Mouse (Mus musculus): ENCODE results near the gene Olfr1100. TPM values are rescaled to one million over a fixed set of nuclear protein-coding genes. Genes with fewer than 3 reads are reported as not detected.

Gene Olfr1100
- polyA plus RNA-seq (2014; fragmentation: Nextera tagmentation; extraction: Ambion mirVana): not detected in 2 replicates

DNA sequence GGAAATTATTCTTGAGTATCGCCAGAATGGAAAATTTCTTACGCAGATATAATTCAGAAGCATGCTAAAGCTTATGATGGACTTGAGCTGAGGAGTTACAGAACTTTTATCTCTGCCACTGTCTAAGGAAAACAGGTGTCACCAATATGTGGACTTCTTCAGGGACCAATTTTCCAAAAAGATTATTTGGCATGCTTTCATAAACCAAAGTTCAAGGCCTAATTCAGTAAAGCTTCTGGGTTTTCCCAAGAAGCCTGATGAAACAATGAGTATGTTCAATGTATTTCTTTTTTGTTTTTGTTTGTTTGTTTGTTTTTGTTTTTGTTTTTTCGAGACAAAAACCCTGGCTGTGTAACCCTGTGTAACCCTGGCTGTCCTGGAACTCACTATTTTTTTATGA, at the start of gene Olfr1100:
Olfr1100 (minus strand) TSS at position 101 of the 400 bp plus-strand sequence.
- Histone ChIP-seq H3K4me3 (ENCODE audit: low read depth, low read length) (no peak within 1 kb of the TSS), H3K9me3 (ENCODE audit: control insufficient read depth, low read length) (no peaks in the 10 kb centered on the region), H3K4me1 (ENCODE audit: control insufficient read depth, insufficient read depth, low read length) (no peaks in the 10 kb centered on the region), H3K4me2 (no peak within 1 kb of the TSS), H3K27me3 (ENCODE audit: control insufficient read depth, insufficient read depth, low read length) (no peaks in the 10 kb centered on the region), H3K9ac (ENCODE audit: low read length) (no peak within 1 kb of the TSS), H3K36me3 (ENCODE audit: control insufficient read depth, insufficient read depth, low read length) (no peaks in the 10 kb centered on the region), H3K27ac (ENCODE audit: low read depth, low read length) (no peak within 1 kb of the TSS)
- ATAC-seq (ENCODE audit: low FRiP score) (no peak), DNase-seq (ENCODE audit: low spot score, missing footprints) (no peak)
- 77% methylated on average over 3 of the region's 3 CpGs for WGBS

DNA sequence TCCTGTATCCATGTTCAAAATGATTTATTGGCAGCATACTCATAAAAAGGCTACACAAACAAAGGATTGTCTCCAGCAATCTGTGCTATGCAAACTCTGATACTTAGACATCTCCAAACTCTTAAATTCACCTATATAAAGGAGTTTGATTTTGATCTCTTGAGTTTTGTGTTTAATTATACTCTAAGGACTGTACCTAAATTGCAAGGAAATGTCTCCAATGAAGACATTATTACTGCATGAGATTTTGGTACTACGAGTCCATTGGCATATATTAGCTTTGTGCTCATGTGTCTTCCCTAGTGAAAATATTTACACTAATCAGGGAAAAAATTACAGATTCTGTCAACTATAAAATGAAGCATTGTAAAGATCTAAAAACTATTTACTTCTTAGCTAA, 47.2 kb upstream of the Olfr1100 start, which contains the start of gene Olfr1104:
Olfr1104 (minus strand) TSS at position 101 of the 400 bp plus-strand sequence.
- no peak for ATAC-seq (ENCODE audit: low FRiP score)
- no peak within 1 kb of the TSS for H3K4me3 ChIP-seq (ENCODE audit: low read depth, low read length)
- no peaks in the 10 kb centered on the region for H3K4me1 ChIP-seq (ENCODE audit: control insufficient read depth, insufficient read depth, low read length)
- H3K36me3 ChIP-seq (ENCODE audit: control insufficient read depth, insufficient read depth, low read length): no peaks in the 10 kb centered on the region
- H3K9ac ChIP-seq (ENCODE audit: low read length): no peak within 1 kb of the TSS
- no peak within 1 kb of the TSS for H3K27ac ChIP-seq (ENCODE audit: low read depth, low read length)
- no peaks in the 10 kb centered on the region for H3K9me3 ChIP-seq (ENCODE audit: control insufficient read depth, low read length)
- no peak within 1 kb of the TSS for H3K4me2 ChIP-seq
- no peak for DNase-seq (ENCODE audit: low spot score, missing footprints)
- no peaks in the 10 kb centered on the region for H3K27me3 ChIP-seq (ENCODE audit: control insufficient read depth, insufficient read depth, low read length)
- WGBS: 88% methylated on average over 1 of the region's 1 CpGs

DNA sequence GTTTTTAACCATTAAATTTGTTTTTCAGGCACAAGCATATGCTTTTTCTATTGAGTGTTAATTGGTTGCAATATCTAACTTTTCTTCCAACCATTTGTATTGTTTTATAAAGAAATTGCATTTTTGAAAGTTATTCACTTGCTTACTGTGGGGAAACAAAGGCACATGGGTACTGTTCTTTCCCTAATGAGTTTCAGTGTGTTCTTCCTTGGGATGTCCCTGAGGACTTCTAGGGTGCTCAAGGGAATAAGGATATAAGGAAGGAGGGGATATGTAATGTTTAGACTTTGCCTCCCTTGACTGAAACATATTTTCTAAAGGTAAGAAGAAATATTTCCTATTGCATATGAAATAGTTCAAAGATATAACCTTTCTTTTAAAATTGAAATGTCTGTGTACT, 18.3 kb upstream of the Olfr1100 start, which contains the start of gene Olfr1102:
Olfr1102 (plus strand) TSS at position 301 of the 400 bp plus-strand sequence.
- no peaks in the 10 kb centered on the region for H3K9me3 ChIP-seq (ENCODE audit: control insufficient read depth, low read length)
- H3K36me3 ChIP-seq (ENCODE audit: control insufficient read depth, insufficient read depth, low read length): no peaks in the 10 kb centered on the region
- no peak for DNase-seq (ENCODE audit: low spot score, missing footprints)
- no peak within 1 kb of the TSS for H3K4me2 ChIP-seq
- no peak within 1 kb of the TSS for H3K4me3 ChIP-seq (ENCODE audit: low read depth, low read length)
- no peaks in the 10 kb centered on the region for H3K4me1 ChIP-seq (ENCODE audit: control insufficient read depth, insufficient read depth, low read length)
- H3K27ac ChIP-seq (ENCODE audit: low read depth, low read length): no peak within 1 kb of the TSS
- H3K27me3 ChIP-seq (ENCODE audit: control insufficient read depth, insufficient read depth, low read length): no peaks in the 10 kb centered on the region
- no peak for ATAC-seq (ENCODE audit: low FRiP score)
- no peak within 1 kb of the TSS for H3K9ac ChIP-seq (ENCODE audit: low read length)

DNA sequence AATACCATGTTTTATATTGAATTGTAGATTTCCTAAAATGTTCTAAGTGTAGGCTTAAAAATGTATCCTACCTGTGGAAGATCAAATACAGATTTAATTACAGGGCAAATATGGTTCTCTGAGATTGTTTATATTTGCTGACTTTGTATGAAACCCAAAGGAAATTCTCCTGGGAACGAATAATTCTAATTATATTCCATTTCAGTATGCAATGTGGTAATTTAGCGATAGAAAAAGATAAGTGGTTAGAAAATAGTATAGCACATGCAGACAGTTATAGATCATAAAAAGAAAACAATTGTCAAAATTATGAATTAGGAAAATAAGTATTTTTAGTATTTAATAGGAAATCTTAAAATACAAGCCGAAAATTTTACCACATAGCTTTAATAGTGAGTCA, 11.4 kb upstream of the Olfr1100 start, which contains the start of gene Olfr1101:
Olfr1101 (minus strand) TSS at position 101 of the 400 bp plus-strand sequence.
- H3K27ac ChIP-seq (ENCODE audit: low read depth, low read length): no peak within 1 kb of the TSS
- no peaks in the 10 kb centered on the region for H3K4me1 ChIP-seq (ENCODE audit: control insufficient read depth, insufficient read depth, low read length)
- no peaks in the 10 kb centered on the region for H3K9me3 ChIP-seq (ENCODE audit: control insufficient read depth, low read length)
- ATAC-seq (ENCODE audit: low FRiP score) (no peak), DNase-seq (ENCODE audit: low spot score, missing footprints) (no peak)
- 84% methylated on average over 3 of the region's 3 CpGs for WGBS
- no peak within 1 kb of the TSS for H3K4me2 ChIP-seq
- no peak within 1 kb of the TSS for H3K9ac ChIP-seq (ENCODE audit: low read length)
- H3K36me3 ChIP-seq (ENCODE audit: control insufficient read depth, insufficient read depth, low read length): no peaks in the 10 kb centered on the region
- no peaks in the 10 kb centered on the region for H3K27me3 ChIP-seq (ENCODE audit: control insufficient read depth, insufficient read depth, low read length)
- no peak within 1 kb of the TSS for H3K4me3 ChIP-seq (ENCODE audit: low read depth, low read length)

DNA sequence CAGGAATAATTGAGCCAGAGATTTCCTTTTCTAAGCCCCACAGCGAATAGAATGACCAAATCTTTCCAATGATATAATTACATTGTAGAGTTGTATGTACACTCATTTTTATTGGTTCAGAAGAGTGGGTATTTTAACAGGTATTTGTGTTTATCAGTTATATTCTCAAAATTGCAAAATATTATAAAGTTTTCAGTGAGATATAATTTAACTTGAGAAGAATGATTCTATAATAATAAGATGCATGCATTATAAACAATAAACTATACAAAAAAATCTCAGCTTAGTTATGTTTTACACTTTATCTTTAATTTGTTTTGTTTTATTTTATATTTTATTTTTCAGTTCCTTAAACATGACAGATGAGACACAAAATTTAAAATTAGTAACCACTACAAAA, 19.2 kb downstream of the Olfr1100 start, which contains the start of gene Olfr1099:
Olfr1099 (minus strand) TSS at position 101 of the 400 bp plus-strand sequence.
- H3K9ac ChIP-seq (ENCODE audit: low read length): no peak within 1 kb of the TSS
- H3K4me1 ChIP-seq (ENCODE audit: control insufficient read depth, insufficient read depth, low read length): no peaks in the 10 kb centered on the region
- H3K9me3 ChIP-seq (ENCODE audit: control insufficient read depth, low read length): no peaks in the 10 kb centered on the region
- ATAC-seq (ENCODE audit: low FRiP score): no peak
- H3K4me3 ChIP-seq (ENCODE audit: low read depth, low read length): no peak within 1 kb of the TSS
- H3K4me2 ChIP-seq: no peak within 1 kb of the TSS
- H3K27ac ChIP-seq (ENCODE audit: low read depth, low read length): no peak within 1 kb of the TSS
- H3K36me3 ChIP-seq (ENCODE audit: control insufficient read depth, insufficient read depth, low read length): no peaks in the 10 kb centered on the region
- DNase-seq (ENCODE audit: low spot score, missing footprints): no peak
- WGBS: 86% methylated on average over 1 of the region's 1 CpGs
- no peaks in the 10 kb centered on the region for H3K27me3 ChIP-seq (ENCODE audit: control insufficient read depth, insufficient read depth, low read length)

DNA sequence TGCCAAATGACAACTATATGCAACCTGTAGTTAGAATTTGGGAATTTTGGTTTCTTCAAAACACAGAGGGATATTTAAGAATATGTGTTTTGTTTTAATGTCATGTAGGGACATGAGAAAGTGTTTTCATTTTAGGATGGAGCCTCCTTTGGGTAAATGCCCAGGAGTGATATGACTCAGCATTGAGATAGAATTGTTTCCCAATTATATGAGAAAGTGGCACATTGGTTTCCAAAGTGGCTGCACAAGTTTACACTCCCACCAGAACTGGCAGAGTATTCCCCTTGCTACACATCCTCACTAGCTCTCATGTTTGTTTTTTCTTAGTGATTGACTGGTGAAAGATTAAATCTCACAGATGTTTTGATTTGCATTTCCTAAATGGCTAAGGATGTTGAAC, 53.2 kb downstream of the Olfr1100 start:
- H3K27ac ChIP-seq (ENCODE audit: low read depth, low read length): no peak overlapping the region
- no peaks in the 10 kb centered on the region for H3K36me3 ChIP-seq (ENCODE audit: control insufficient read depth, insufficient read depth, low read length)
- no peaks in the 10 kb centered on the region for H3K9me3 ChIP-seq (ENCODE audit: control insufficient read depth, low read length)
- no peak overlapping the region for H3K9ac ChIP-seq (ENCODE audit: low read length)
- H3K4me3 ChIP-seq (ENCODE audit: low read depth, low read length): no peak overlapping the region
- ATAC-seq (ENCODE audit: low FRiP score) (no peak), DNase-seq (ENCODE audit: low spot score, missing footprints) (no peak)
- H3K27me3 ChIP-seq (ENCODE audit: control insufficient read depth, insufficient read depth, low read length): no peaks in the 10 kb centered on the region
- H3K4me1 ChIP-seq (ENCODE audit: control insufficient read depth, insufficient read depth, low read length): no peaks in the 10 kb centered on the region
- no peak overlapping the region for H3K4me2 ChIP-seq

Other genes with a start within 250 kb of the Olfr1100 start
- gene Olfr1089, start 246.3 kb downstream of the Olfr1100 start, polyA plus RNA-seq (2014; fragmentation: Nextera tagmentation; extraction: Ambion mirVana): not detected in 2 replicates
- not detected in 2 replicates for gene Olfr1090, start 221.0 kb downstream of the Olfr1100 start, polyA plus RNA-seq (2014; fragmentation: Nextera tagmentation; extraction: Ambion mirVana)
- gene Olfr1093, start 197.5 kb downstream of the Olfr1100 start, polyA plus RNA-seq (2014; fragmentation: Nextera tagmentation; extraction: Ambion mirVana): not detected in 2 replicates
- gene Olfr141, start 169.9 kb downstream of the Olfr1100 start, polyA plus RNA-seq (2014; fragmentation: Nextera tagmentation; extraction: Ambion mirVana): not detected in 2 replicates
- not detected in 2 replicates for gene Olfr1094, start 155.3 kb downstream of the Olfr1100 start, polyA plus RNA-seq (2014; fragmentation: Nextera tagmentation; extraction: Ambion mirVana)
- gene Olfr1095, start 128.3 kb downstream of the Olfr1100 start, polyA plus RNA-seq (2014; fragmentation: Nextera tagmentation; extraction: Ambion mirVana): not detected in 2 replicates
- gene Gm13723, start 105.2 kb downstream of the Olfr1100 start, polyA plus RNA-seq (2014; fragmentation: Nextera tagmentation; extraction: Ambion mirVana): not detected in 2 replicates
- gene Olfr1097, start 87.7 kb downstream of the Olfr1100 start, polyA plus RNA-seq (2014; fragmentation: Nextera tagmentation; extraction: Ambion mirVana): not detected in 2 replicates
- not detected in 2 replicates for gene Olfr1098, start 55.4 kb downstream of the Olfr1100 start, polyA plus RNA-seq (2014; fragmentation: Nextera tagmentation; extraction: Ambion mirVana)
- not detected in 2 replicates for gene Olfr1099, start 19.3 kb downstream of the Olfr1100 start, polyA plus RNA-seq (2014; fragmentation: Nextera tagmentation; extraction: Ambion mirVana)
- not detected in 2 replicates for gene Olfr1101, start 11.3 kb upstream of the Olfr1100 start, polyA plus RNA-seq (2014; fragmentation: Nextera tagmentation; extraction: Ambion mirVana)
- gene Olfr1102, start 18.4 kb upstream of the Olfr1100 start, polyA plus RNA-seq (2014; fragmentation: Nextera tagmentation; extraction: Ambion mirVana): not detected in 2 replicates
- not detected in 2 replicates for gene Olfr1104, start 47.1 kb upstream of the Olfr1100 start, polyA plus RNA-seq (2014; fragmentation: Nextera tagmentation; extraction: Ambion mirVana)
- not detected in 2 replicates for gene Olfr1105, start 56.6 kb upstream of the Olfr1100 start, polyA plus RNA-seq (2014; fragmentation: Nextera tagmentation; extraction: Ambion mirVana)
- gene Olfr1106, start 72.3 kb upstream of the Olfr1100 start, polyA plus RNA-seq (2014; fragmentation: Nextera tagmentation; extraction: Ambion mirVana): not detected in 2 replicates
- not detected in 2 replicates for gene Olfr1107, start 95.9 kb upstream of the Olfr1100 start, polyA plus RNA-seq (2014; fragmentation: Nextera tagmentation; extraction: Ambion mirVana)
- not detected in 2 replicates for gene Olfr1109, start 116.1 kb upstream of the Olfr1100 start, polyA plus RNA-seq (2014; fragmentation: Nextera tagmentation; extraction: Ambion mirVana)
- not detected in 2 replicates for gene Olfr259, start 134.6 kb upstream of the Olfr1100 start, polyA plus RNA-seq (2014; fragmentation: Nextera tagmentation; extraction: Ambion mirVana)
- not detected in 2 replicates for gene Olfr1110, start 160.3 kb upstream of the Olfr1100 start, polyA plus RNA-seq (2014; fragmentation: Nextera tagmentation; extraction: Ambion mirVana)
- gene Olfr1111, start 172.7 kb upstream of the Olfr1100 start, polyA plus RNA-seq (2014; fragmentation: Nextera tagmentation; extraction: Ambion mirVana): not detected in 2 replicates
- gene Olfr1112, start 207.8 kb upstream of the Olfr1100 start, polyA plus RNA-seq (2014; fragmentation: Nextera tagmentation; extraction: Ambion mirVana): not detected in 2 replicates
- not detected in 2 replicates for gene Olfr1113, start 229.0 kb upstream of the Olfr1100 start, polyA plus RNA-seq (2014; fragmentation: Nextera tagmentation; extraction: Ambion mirVana)

Data from midbrain, embryonic 11.5 days (tissue).